Mouse (Mus musculus): ENCODE measurements around the gene Fgd2.

The Fgd2 gene

GRCm38 (mm10) chr17:29361982-29362691, 1.4 kb downstream of the Fgd2 start:
- CTCF ChIA-PET = interaction anchor here (0.5 to 1.1 kb wide), 2 partner anchors 8 to 13 kb away, joined by 4 read pairs; no protein-coding TSS in a partner anchor

- CTCF ChIA-PET = interaction anchor here (0.5 to 0.6 kb wide), 2 partner anchors 9 kb away, joined by 4 to 5 read pairs; no protein-coding TSS in a partner anchor
Measured at GRCm38 (mm10) chr17:29363109-29363508, 2.4 kb downstream of the Fgd2 start.

- CTCF ChIA-PET = no interaction called here
Measured at GRCm38 (mm10) chr17:29365105-29365621, 4.4 kb downstream of the Fgd2 start.

GRCm38 (mm10) chr17:29368726-29369125, 8.0 kb downstream of the Fgd2 start:
- CTCF ChIA-PET = interaction anchor here (0.6 kb wide), 1 partner anchor 1130 kb away, joined by 9 read pairs; no protein-coding TSS in a partner anchor

- CTCF ChIA-PET = interaction anchor here (0.6 to 2.2 kb wide), 6 partner anchors 11 to 140 kb away, joined by 4 to 6 read pairs (median 4); partner anchors contain the start of genes Fgd2 and Mtch1
Measured at GRCm38 (mm10) chr17:29370984-29371723, 10.4 kb downstream of the Fgd2 start.

DNA sequence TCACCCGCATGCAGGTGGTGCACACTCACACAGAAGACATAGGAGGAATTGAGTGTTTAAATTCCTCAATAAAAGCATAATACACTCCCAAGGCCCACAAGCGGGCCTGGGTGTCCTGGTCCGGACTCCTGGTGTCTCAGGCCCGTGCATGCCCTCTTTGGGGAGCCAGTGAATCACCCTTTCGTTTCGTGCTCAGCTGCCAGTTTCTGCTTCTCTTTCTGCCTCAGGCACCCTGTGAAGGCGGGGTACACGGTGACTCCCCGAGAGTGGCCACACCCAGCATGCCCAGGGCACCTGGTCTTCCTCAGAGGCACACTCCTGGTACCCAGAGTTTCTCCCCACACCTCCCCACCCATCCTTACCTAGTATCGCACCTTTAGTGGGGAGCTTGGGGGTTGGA, 15.2 kb downstream of the Fgd2 start:
- CTCF ChIA-PET = interaction anchor here (0.7 kb wide), 1 partner anchor 20 kb away, joined by 5 read pairs; no protein-coding TSS in a partner anchor

GRCm38 (mm10) chr17:29378056-29378455, 17.3 kb downstream of the Fgd2 start:
- CTCF ChIA-PET = interaction anchor here (0.8 kb wide), 1 partner anchor 19 kb away, joined by 7 read pairs; no protein-coding TSS in a partner anchor

- CTCF ChIA-PET = interaction anchor here (0.7 kb wide), 1 partner anchor 124 kb away, joined by 3 read pairs; no protein-coding TSS in a partner anchor
Measured at GRCm38 (mm10) chr17:29380241-29380640, 19.5 kb downstream of the Fgd2 start.

DNA sequence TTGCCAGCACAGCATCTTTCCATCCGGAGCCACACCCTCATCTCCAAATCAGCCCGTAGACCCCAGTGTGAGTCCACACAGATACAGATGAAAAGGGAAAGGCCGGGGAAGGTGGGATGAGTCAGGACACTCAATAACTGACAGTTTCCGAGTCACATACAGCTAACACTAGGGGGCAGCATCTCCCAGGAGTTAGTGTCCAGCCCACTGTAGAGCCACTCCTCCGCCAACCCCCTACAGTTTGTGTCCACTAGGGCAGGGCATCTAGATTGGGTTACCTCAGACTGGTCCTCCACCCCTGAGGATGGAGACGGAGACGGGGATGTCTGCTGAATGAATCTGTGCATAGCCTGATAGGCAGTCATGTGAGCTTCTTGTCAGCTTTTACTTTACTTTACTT, 20.8 kb downstream of the Fgd2 start:
- CTCF ChIA-PET = interaction anchor here (1.1 to 1.5 kb wide), 2 partner anchors 12 to 119 kb away, joined by 3 to 4 read pairs; no protein-coding TSS in a partner anchor

DNA sequence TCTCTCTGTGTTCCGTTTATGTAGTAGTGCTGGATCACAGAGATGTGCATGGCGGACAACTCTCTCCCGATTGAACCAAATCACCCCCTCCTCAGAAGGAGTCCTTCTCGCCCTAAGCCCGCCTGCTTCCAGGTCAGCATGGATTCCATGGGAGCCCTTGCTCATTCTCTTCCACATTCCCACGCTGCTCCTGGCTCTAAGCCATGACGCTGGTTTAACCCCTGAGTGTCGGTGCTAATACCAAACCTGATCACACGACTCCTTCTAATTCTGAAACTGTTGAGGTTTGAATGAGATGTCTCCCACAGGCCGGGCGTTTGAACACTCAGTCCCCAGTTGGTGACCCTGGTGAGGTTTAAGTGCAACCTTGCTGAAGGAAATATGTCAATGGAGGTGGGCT, 21.7 kb downstream of the Fgd2 start:
- CTCF ChIA-PET = interaction anchor here (0.6 kb wide), 1 partner anchor 790 kb away, joined by 4 read pairs; no protein-coding TSS in a partner anchor

DNA sequence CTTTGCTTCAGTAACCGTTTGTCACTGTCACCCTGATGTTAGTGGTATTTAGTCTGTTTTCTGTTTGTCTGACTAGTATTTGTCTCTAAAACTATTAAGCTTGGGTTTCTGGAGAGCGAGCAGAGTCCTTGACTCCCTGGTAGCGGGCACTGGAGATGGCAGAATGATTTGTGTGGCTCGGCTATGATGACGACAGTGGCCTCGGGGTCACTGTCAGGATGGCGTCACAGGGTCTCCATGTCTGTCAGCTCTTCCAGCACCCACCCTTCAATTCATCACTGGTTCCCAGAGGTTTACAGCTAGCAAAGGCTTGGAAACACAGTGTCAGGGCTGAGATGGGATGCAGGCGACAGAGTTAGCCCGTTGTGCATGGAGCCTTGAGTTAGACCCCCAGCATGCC, 23.2 kb downstream of the Fgd2 start:
- CTCF ChIA-PET = interaction anchor here (0.6 to 1.4 kb wide), 3 partner anchors 10 to 228 kb away, joined by 12 to 20 read pairs (median 18); no protein-coding TSS in a partner anchor

GRCm38 (mm10) chr17:29384850-29385438, 24.2 kb downstream of the Fgd2 start:
- CTCF ChIA-PET = interaction anchor here (0.6 to 1.4 kb wide), 2 partner anchors 11 to 60 kb away, joined by 4 to 20 read pairs; no protein-coding TSS in a partner anchor

DNA sequence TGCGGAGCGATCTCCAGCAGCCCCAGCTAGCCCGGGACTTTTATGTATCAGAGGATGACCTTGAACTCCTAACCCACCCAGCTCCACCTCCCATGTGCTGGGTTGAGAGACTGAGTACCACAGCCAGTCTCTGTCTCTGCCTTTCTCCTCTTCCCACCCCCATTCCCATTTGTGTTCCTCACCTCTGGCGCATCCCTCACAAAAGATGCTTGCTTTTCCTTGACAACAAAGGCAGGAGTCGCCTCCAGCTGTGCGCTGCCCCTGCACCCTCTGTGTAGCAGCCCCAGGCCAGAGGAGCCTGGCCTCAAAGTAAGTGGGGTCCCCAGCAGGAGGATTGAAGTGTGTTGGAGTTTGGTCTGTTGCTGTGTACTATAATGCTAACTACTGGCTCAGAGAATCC, 25.0 kb downstream of the Fgd2 start:
- CTCF ChIA-PET = no interaction called here

- CTCF ChIA-PET = interaction anchor here (0.6 kb wide), 1 partner anchor 32 kb away, joined by 3 read pairs; no protein-coding TSS in a partner anchor
Measured at GRCm38 (mm10) chr17:29388978-29389377, 28.3 kb downstream of the Fgd2 start.

DNA sequence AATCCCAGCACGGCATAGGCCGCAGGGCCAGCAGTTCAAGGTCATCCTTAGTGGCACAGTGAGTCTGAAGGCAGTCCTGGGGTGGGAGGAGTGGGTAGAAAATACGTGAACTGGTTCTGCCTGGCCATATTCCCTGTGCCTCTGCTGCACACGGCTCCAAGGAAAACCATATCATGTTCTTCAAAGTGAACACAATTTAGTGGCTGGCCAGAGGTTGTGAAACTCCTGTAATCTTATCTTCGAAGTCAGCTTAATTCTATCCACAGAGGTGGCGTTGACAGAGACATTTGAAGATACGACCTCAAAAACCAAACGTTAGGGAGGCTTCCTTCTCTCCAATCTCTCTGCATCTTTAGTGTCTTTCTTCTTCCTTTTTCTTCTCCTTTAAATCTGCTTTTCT, 30.6 kb downstream of the Fgd2 start:
- CTCF ChIA-PET = interaction anchor here (0.7 kb wide), 1 partner anchor 21 kb away, joined by 6 read pairs; no protein-coding TSS in a partner anchor

- CTCF ChIA-PET = interaction anchor here (0.5 to 1.7 kb wide), 4 partner anchors 9 to 98 kb away, joined by 4 to 12 read pairs (median 6); no protein-coding TSS in a partner anchor
Measured at GRCm38 (mm10) chr17:29393335-29394089, 32.8 kb downstream of the Fgd2 start.

DNA sequence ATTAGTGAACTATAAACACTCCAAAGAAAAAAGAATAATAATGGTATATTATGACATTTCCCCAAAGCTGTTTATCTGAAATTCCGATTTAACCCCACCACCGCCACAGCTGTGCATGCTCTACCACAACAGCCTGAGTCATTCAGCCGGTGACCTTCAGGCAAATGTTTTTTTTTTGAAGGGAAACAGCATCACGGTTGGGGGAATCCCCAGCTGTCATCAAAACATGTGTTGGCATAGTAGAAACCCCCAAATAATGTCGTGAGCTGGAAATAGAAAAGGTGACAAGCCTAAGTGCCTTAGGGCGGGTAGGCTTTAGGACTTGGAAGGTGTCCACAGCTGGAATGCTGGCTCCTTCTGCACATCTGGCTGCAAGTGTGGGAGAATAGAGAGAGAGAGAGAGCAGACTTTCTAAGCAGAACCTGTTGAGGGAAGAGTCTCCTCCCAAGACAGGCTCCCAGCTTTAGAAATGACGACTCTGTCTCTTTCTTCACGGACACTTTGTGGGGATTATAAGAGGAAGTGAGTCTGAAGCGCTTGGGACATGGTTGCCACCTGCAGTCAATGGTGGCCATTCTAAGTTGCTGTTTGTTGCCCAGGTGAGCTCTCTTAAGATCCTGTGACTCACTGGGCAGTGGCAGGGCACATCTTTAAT, 33.5 kb downstream of the Fgd2 start:
- CTCF ChIA-PET = interaction anchor here (0.6 to 1.7 kb wide), 3 partner anchors 10 to 98 kb away, joined by 4 to 12 read pairs (median 4); no protein-coding TSS in a partner anchor

DNA sequence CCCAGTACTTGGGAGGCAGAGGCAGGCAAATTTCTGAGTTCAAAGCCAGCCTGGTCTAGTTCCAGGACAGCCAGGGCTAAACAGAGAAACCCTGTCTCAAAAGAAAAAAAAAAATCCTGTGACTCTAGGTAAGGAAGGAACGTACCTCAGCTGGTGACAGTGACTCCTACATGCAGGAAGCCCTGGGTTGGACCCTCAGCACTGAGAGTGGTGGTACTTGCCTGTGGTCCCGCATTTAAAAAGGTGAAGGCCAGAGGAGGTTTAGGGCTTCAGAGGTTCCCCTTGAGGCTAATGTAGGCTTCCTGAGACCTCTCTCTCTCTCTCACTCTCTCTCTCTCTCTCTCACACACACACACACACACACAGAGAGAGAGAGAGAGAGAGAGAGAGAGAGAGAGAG, 34.0 kb downstream of the Fgd2 start:
- CTCF ChIA-PET = interaction anchor here (0.8 to 1.7 kb wide), 5 partner anchors 18 to 99 kb away, joined by 4 to 5 read pairs (median 5); partner anchors contain the start of gene Pim1

DNA sequence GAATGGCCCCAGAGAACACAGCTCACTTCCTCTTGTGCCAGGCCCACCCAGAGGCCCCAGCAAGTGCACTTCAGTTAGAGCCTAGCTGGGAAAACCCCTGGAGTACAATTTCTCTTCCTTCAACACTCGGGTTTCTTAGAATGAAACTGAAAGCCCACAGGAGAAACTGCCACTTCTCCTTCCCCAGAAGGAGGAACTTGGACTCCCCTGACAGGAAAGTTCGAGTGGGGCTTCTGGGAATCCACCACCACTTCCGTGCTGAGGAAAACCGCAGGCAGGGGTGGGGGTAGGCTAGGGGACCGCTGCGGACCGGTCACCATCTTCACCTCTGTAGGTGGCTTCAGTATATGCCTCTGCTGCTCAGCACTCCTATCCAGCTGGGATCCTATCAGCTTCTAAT, 34.7 kb downstream of the Fgd2 start:
- CTCF ChIA-PET = interaction anchor here (0.8 to 1.7 kb wide), 7 partner anchors 11 to 119 kb away, joined by 4 to 20 read pairs (median 5); partner anchors contain the start of gene Pim1
